Mouse (Mus musculus): ENCODE results near the gene Hist1h2ag.

Gene Hist1h2ag

DNA sequence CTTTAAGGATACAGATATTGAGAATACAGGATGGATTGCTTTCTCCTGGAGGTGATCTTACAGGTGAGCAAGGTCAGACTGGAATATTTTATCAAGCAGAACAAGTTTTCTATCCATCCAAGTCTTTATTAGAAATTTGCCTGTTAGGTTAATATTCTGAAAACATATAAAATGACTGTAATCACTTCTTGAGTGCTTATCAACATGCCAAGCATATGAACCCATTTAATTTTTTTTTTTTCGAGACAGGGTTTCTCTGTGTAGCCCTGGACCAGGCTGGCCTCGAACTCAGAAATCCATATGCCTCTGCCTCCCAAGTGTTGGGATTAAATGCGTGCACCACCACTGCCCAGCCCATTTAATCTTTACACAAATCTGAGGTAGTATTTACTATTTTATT is 5.8 kb downstream of the Hist1h2ag start:
- no peak for DNase-seq (ENCODE audit: low spot score)

DNA sequence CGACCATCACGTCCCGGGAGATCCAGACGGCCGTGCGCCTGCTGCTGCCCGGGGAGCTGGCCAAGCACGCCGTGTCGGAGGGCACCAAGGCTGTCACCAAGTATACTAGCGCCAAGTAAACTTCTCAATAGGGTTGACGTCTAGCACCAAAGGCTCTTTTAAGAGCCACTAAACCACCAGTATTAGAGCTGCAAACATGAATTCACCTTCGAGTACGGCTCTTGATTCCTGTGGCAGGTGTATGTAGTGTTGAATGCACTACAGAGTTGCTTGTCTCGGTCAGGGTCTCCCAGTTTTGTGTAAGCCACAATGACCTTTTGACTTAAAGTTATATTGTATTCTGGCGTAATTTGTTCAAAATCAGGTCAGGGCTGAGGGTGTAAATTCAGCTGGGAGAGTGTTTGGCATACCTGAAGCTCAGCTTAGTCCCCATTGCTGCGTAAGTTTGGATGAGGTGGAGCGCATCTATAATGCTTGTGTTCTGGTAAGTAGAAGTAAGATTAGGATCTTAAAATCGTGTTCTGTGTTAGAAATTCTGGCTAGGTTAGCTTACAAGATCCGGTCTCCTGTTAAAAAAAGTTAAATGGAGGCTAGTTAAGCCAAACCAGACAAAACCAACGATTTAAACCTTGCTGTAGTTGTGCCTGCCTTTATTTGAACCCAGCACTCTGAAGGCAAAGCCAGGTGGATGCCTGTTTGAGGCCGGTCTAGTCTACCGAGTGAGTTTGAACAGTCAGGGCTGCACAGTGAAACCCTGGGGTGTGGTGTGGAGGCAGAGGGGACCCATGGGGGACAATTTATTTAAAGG is 6.4 kb downstream of the Hist1h2ag start:
- no peak for DNase-seq (ENCODE audit: low spot score)

DNA sequence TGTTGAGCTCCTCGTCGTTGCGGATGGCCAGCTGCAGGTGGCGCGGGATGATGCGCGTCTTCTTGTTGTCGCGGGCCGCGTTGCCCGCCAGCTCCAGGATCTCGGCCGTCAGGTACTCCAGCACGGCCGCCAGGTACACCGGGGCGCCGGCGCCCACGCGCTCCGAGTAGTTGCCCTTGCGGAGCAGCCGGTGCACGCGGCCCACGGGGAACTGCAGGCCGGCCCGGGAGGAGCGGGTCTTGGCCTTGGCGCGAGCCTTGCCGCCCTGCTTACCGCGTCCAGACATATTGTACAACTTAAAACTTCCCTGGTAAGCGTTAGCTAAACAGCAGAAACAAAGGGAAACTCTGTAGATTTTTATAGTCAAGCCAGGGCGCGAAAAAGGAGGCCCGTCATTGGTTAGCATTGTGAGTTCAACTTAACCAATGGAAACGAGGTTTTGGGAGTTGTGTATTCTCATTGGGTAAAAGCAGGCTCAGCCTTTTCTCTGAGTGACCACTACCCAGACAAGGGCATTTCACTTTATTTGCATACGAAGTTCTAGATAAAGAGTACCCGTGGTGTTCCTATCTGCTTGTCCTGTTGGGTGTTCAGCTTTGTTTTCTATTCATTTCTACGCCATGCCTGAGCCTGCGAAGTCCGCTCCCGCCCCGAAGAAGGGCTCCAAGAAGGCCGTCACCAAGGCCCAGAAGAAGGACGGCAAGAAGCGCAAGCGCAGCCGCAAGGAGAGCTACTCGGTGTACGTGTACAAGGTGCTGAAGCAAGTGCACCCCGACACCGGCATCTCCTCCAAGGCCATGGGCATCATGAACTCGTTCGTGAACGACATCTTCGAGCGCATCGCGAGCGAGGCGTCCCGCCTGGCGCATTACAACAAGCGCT is 7.2 kb downstream of the Hist1h2ag start, which contains the start of the genes Hist1h2ah and Hist1h2bk:
TSS of gene Hist1h2ah (minus strand) at position 302 of the 882 bp plus-strand sequence.
TSS of gene Hist1h2bk (plus strand) at position 604 of the 882 bp plus-strand sequence.
- peak; percentile 73 for DNase-seq (ENCODE audit: low spot score)

DNA sequence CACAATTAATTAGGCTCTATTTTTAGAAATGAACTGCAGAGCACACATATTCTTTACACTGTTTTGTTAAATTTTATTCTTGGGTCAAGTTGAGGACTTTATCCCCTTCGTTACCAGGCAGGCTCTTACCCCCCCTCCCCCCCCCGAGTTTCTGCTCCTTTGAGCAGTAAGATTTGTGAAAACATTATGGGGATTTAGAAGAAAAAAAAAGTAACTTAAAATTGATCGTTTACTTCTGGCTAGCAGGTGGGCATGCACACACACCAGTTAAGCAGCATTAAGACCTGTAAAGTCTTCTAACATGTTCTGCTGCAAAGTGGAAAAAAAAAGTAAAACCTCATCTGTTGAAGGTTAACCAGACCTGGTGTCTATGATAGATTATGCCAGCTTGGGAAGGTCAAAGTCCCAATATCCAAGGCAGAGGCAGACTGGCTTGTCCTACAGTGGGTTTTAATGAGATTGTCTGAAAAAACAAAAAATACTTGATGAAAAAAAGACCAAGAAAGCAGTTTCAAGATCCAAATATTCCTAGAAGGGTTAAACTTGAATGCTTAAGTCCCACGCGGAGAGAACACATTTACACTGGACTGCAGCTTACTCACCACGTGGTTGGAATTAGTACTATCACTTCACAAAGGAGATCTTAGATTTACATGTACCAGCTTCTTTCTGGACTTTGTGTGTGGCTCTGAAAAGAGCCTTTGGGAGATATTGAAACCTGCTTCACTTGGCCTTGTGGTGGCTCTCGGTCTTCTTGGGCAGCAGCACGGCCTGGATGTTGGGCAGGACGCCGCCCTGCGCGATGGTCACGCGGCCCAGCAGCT is 8.1 kb downstream of the Hist1h2ag start:
- no peak for DNase-seq (ENCODE audit: low spot score)

DNA sequence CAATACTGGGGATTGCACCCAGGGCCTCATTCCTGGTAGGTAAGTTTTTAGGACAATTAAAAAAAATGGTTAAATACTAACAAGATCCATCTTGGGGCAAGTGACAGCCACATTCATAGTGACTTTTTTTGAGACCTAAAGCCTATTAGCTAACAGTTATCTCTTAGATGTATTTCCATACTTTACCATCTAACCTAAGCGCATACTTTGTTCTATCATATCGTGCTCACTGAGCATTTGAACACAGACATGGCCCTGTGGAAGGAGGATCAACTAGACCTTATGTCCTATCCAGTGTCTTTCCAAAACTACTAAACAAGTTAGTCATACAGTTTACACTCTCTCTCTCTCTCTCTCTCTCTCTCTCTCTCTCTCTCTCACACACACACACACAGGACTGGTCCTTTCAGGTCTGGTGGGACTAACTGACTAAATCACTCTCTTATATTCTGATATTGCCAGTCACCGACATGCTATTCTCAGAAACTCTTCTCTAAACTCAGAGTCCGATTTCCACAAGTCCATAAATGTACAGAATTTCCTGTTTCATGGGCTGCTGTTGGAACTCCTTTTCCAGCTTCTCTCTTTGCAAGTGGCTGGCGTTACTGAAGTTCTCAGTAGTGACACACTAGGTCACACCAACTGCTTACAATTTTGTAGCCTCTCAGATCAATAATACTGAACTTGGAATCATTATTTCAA is 8.9 kb downstream of the Hist1h2ag start:
- no peak for DNase-seq (ENCODE audit: low spot score)

DNA sequence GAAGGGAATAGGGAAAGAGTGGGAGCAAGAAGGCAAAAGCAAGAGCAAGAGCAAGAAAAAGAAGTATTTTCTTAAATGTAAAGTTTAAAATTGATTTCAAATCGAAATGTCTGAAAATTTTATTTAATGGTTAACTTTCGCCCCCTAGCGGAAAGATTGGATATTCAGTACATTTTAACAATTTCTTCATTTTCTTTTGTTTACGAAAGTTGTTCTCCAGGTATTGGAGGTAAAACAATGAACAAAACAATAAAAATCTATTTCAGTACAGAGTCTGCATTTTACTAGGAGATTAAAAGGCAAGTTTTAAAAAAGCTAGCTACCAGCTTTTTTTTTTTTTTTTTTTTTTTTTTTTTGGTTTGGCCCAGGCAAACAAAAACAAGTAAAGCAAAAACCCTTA is 12.3 kb downstream of the Hist1h2ag start:
- no peak for DNase-seq (ENCODE audit: low spot score)

DNA sequence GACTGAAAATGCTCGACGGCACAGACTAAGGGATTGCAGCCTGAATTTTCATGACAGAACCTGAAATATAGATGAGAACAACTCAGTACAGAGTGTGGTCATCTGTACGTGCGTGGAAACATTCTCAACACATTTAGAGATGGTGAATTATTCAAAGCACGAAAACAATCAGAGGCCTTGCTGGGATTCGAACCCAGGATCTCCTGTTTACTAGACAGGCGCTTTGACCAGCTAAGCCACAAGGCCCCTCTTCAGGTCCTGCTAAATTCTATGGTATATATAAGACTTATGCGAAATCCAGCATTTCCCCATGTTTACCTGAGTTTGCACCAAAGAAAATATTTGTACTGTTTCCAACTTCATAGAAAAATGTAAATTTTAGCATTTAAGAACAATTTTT is 12.8 kb downstream of the Hist1h2ag start:
- DNase-seq (ENCODE audit: low spot score): no peak

DNA sequence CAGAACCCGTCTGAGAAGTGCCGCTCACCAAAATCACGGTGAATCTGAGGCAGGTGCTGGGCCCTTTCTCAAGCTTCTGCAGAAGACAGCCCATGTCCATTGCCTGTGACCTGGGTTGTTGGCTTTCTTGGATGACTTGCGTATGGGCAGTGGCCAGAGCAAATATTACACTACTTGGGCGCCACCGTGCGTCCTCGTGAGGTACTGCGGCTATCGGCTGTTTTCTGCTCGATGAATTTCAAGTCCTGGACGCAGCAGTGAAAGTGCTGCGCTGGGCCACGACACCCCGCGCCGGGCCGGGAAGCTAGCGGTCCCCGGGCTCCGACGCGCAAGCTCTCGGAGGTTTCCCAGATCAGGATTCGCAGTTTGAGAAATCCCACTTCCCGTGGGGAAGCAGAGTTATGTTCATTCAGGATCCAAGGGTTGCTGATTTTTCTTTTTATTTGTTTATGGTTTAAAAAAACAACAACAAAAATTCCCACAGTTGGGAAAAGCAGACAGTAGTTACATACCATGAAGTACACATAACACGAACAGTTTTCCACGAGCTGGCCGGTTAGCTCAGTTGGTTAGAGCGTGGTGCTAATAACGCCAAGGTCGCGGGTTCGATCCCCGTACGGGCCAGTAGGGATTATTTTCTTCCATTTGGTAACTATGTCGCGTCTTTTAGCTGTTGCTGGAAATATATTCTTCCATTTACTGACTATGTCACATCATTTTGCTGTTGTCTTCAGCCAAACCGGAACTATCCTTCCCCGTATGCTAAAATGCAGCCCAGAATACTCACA is 13.9 kb downstream of the Hist1h2ag start:
- peak; percentile 97 for DNase-seq (ENCODE audit: low spot score)

DNA sequence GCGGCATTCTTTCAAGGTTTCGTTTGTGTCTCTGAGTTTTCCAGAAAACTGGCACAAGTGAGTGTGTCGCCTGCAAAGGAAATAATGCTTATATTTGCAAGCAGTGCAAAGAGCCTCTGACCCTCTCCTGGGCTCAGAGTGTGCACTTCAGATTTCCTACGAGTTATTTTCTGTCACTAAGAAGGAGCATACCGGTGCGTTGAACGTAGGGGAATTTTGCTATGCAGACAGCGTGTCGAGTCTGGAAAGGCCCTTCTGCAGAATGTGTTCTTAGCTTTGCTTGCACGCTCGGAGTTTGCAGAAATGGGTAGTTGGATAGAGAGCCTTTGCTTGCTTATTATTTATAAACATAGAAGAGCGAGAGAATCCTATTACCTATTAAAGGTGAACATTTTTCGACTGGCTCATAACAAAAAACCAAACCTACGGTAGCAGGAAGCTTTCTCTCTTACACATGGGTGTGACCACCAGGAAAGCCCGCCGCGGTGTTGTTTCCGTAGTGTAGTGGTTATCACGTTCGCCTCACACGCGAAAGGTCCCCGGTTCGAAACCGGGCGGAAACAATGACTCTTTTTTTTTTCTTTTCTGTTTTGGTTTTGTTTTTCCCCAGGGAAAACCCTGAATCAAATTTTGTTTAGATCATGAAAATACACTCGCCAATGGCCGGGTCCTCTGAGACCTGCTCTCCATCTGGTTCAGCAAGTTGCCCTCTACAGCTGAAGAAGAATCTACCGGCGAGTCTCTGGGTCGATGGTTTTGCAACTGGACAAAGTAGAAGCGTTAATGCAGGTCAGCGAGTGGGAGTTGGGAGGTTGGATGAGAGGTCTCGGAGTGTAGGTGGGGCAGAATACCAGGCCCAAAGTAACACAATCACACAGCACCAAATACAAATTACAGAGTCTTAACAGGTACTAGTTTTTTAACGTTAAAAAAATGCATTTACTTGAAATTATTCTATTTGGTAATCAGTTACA is 16.4 kb downstream of the Hist1h2ag start:
- DNase-seq (ENCODE audit: low spot score): peak; percentile 87

DNA sequence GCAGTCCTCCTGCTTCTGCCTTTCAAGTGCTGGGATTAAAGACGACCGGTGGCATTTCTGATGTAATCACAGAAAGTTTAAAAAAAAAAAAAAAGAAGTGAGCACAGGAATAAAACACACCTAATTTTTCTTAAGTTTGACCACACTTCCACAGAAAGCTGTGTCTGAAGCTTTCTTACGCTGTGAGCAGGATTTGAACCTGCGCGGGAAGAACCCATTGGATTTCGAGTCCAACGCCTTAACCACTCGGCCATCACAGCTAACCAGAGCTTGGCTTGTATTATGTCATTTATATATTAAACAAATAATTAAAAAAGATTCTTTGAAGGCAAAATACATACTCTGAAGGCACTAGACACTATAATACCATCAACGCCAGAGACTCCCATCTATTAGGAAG is 20.5 kb downstream of the Hist1h2ag start:
- peak; percentile 62 for DNase-seq (ENCODE audit: low spot score)

DNA sequence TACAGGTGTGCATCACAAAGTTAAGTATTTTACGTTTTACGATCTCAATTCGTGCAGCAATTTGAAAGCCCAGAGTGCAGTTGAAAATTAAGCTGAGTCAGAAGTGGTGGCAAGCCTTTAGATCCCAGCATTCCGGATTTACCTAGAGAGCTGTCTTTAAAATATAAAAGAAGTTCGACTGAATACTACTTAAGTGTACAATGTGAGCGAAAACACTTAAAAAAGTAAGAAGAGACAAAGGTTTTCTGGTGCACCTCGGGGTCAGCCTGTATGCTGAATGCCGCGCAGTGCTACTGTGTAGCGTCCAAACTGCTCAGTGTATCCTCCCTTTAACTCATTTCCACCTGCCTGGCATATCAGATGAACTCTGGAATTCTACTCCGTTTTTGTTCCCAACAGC is 21.2 kb downstream of the Hist1h2ag start:
- DNase-seq (ENCODE audit: low spot score): no peak

DNA sequence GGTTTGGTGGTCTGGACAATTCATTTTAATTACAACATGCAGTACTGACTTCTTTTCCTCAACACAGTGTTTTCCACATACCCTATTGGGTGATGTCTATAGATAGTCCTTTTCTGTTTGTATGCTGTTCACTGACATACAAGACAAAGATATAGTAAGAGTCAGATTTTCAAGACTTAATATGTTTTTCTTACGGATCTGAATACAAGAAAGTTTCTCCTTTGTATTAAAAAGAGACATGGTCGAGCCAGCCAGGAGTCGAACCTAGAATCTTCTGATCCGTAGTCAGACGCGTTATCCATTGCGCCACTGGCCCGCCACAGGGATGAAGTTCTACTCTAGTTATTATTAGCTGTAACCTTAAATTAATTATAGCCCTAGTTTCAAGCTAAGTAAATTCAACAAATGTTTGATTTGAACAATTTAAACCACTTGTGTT is 21.8 kb downstream of the Hist1h2ag start:
- peak; percentile 57 for DNase-seq (ENCODE audit: low spot score)

DNA sequence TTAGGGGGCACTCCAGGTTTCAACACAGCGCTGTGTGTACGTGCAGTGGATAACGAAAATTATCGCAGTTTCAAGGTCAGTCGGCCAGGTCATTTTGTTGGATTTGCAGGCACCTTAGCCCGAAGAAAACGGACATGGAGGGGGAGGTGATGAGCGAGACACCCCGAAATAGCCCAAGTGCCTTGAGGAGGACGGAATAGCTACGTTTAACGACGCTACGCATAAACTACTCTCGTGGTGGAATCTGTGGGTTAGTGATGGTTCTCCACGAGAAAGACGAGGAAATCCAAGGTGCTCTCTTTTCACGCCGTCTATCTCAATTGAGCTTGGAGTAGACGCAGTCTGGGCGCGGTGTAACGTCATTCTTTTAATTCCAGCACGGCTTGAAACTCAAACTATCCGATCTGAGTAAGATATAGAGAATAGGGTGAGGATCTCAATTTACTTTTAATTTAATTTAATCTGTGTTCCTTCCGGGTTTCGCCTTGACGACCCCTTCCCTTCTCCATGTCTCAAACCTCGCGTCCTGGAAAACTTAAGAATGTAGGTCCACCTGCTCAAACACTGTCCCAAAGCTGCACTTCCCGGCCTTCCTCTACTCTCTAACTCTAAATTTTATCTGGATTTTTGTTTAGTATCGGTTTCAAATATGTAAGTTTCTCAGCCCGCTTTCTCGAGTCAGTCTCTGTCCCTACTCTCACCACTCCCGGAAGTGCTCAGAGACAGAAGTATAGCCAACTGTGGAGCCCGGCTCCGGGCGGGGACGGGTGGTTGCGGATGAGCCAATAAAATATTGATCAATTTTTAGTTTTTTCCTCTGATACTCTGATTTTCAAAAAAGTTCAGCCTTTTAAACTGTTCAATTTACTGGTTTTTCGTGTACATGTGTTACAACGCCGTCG is 22.6 kb downstream of the Hist1h2ag start:
- DNase-seq (ENCODE audit: low spot score): no peak

DNA sequence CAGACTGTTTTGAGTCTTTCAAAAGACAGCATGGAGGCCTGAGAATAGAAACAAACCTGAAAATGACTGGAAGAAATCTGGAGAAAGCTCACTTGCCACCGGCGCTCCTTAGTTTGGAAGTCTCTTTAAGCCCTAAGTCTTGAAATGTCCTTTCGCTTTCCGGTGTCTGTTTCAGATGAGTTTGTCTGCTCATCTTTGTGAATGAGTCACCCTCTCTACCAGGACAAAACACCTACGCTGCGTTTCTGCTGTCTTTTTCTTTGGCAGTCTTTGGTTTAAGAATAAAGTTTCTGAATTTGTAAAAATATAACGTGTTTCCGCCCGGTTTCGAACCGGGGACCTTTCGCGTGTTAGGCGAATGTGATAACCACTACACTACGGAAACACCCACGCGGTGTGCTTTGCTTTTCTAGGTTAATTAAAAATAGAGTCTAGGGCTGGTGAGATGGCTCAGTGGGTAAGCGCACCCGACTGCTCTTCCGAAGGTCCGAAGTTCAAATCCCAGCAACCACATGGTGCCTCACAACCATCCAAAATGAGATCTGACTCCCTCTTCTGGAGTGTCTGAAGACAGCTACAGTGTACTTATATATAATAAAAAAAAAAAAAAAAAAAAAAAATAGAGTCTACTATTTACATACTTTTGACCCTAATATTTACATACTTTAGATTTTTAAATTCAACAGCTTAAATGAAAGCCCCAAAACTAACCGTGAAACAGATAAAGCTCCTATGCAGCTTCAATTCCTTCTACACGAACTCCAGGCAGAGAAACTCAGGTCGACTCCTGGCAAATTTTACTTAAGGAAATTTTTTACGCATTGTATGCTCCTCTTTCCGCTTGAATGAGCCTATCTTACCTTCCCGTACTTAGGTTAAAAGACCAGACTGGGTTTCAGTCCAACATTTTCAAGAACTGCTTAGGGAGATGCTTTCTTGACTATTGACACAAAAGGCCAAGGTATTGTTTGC is 27.0 kb downstream of the Hist1h2ag start:
- no peak for DNase-seq (ENCODE audit: low spot score)

DNA sequence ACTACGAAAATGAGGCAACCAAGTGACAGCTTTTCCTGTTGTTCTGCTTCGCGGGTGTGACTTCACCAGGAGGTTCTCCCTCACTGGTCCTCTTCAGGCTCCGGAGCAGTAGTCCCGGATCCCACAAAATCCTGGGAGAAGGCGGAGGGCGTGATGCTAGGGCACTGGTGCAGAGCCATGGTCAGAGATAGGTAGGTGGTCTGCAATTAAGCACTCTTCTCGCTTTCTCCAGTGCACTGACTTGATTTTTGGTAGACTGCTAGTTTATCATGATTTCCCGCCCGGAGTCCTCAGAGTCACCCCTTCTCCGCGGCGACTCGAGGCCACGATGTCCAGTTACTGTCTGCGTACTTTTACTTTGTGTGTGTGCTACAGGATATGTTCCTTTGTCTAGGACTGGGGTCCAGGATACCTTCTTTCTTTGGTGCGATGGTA is 28.3 kb downstream of the Hist1h2ag start:
- no peak for DNase-seq (ENCODE audit: low spot score)

DNA sequence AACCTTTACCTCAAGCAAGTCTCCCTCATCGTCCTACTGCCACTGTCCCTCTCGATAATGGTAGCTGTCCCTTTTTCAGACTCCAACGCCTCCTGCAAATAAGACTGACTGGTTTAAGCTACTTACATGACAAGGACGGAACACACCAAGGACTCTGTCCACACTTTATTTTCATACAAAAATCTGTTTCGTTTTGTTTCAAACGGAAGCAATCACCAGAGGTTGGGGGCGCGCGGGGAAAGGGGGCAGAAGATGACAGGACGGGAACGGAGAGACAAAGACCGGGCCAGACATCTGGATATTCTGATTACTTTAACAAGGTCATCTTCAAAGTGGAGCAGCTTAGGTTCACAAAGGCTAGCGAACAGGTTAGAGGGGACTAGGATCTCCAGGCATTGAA is 29.0 kb downstream of the Hist1h2ag start:
- DNase-seq (ENCODE audit: low spot score): no peak

DNA sequence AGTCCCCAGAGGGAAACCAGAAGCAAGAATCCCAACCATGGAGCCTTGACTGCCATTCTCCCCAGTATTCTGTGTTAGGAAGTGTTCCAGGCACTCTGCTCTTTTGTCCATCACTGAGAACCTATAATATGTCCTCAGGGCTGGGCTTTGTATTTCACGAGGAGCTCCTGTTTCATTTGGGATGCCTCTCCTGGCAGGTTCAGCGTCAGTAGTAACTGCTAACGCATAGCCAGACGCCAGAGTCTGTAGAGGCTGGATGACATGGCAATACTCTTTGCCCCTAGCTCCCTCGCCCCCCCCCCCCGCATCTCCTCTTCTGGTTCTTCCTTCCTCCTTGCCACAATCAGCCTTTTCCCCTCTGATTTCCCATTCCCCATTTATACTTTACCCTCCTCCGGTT is 33.1 kb downstream of the Hist1h2ag start, which contains the start of gene Prss16:
TSS of gene Prss16 (minus strand) at position 101 of the 400 bp plus-strand sequence.
- DNase-seq (ENCODE audit: low spot score): no peak
